Mouse (Mus musculus) brain, embryonic 14.5 days (tissue): ENCODE results near the gene 2610008E11Rik.

ENCODE experiments used
- CTCF ChIP-seq: fragments of 200-500 bp; IDR thresholded peaks from 2 replicates; pipeline ENCODE4 v1.5.1; 2012; ENCODE audit warnings: inconsistent platforms, mild to moderate bottlenecking, moderate library complexity, borderline replicate concordance; ENCODE audit not compliant: insufficient read depth, insufficient read length; ENCODE audit errors: extremely low read depth
- POLR2A ChIP-seq: fragments of 200-500 bp; IDR thresholded peaks from 2 replicates; pipeline ENCODE4 v1.6.1; 2012; ENCODE audit warnings: mild to moderate bottlenecking, inconsistent platforms, borderline replicate concordance; ENCODE audit not compliant: poor library complexity, insufficient read depth, insufficient read length, severe bottlenecking; ENCODE audit errors: extremely low read depth

GRCm38 (mm10) chr10:79028441-79028840, 69.0 kb downstream of the 2610008E11Rik start, which contains the start of gene Olfr57:
- TF ChIP-seq CTCF (no peak), POLR2A (no peak)
